Mouse (Mus musculus) kidney, embryonic 16.5 days (tissue): ENCODE results near the gene Hoxa2. TPM values are rescaled to one million over a fixed set of nuclear protein-coding genes. Genes with fewer than 3 reads are reported as not detected.

Experiments used
- ATAC-seq: fragments of 200-750 bp; cut with Nextera tagmentation; 2 replicates; pipeline ENCODE4 v1.8.0; 2017; ENCODE audit warnings: moderate TSS enrichment; ENCODE audit not compliant: low FRiP score, low TSS enrichment
- H3K27ac ChIP-seq: fragments of 300-500 bp; sonication (generic); 2 replicates; pipeline ENCODE4 v1.5.1; 2014; ENCODE audit warnings: low read length
- H3K27me3 ChIP-seq: fragments of 300-500 bp; sonication (generic); 2 replicates; pipeline ENCODE4 v1.6.1; 2014; ENCODE audit warnings: low read length, control low read depth, mixed read lengths; ENCODE audit not compliant: insufficient read depth
- H3K36me3 ChIP-seq: fragments of 300-500 bp; sonication (generic); 2 replicates; pipeline ENCODE4 v1.6.1; 2014; ENCODE audit warnings: low read length, control low read depth, mixed read lengths; ENCODE audit not compliant: insufficient read depth
- H3K4me1 ChIP-seq: fragments of 300-500 bp; sonication (generic); 2 replicates; pipeline ENCODE4 v1.6.1; 2014; ENCODE audit warnings: low read length, control low read depth, mixed read lengths; ENCODE audit not compliant: insufficient read depth
- H3K4me2 ChIP-seq: fragments of 300-500 bp; sonication (generic); replicated peaks from 2 replicates; pipeline ENCODE4 v1.6.1; 2014; ENCODE audit warnings: low read depth, low read length
- H3K4me3 ChIP-seq: fragments of 300-500 bp; sonication (generic); 2 replicates; pipeline ENCODE4 v1.5.1; 2014; ENCODE audit warnings: mild to moderate bottlenecking, low read length
- H3K9ac ChIP-seq: fragments of 300-500 bp; sonication (generic); replicated peaks from 2 replicates; pipeline ENCODE4 v1.6.1; 2014; ENCODE audit warnings: low read length
- H3K9me3 ChIP-seq: fragments of 300-500 bp; sonication (generic); 2 replicates; pipeline ENCODE4 v1.6.1; 2016; ENCODE audit warnings: low read length, control low read depth
- WGBS: fragments of 180-500 bp; shearing (Covaris S2); extraction: QIAGEN DNeasy Blood & Tissue Kit; methylation state at CpG from one replicate; pipeline ENCODE4 v1.1.7; 2014; 5-methylcytosine and 5-hydroxymethylcytosine counted together
- polyA plus RNA-seq: library from polyadenylated mRNA; unstranded; fragments of >200 nt; fragmentation: Nextera tagmentation; extraction: Ambion mirVana; gene quantifications from 2 replicates; pipeline ENCODE4 v1.2.1, GENCODE M21; 2015

Gene Hoxa2
- polyA plus RNA-seq, 1 experiment from 2014 or later: 2.1 TPM

DNA sequence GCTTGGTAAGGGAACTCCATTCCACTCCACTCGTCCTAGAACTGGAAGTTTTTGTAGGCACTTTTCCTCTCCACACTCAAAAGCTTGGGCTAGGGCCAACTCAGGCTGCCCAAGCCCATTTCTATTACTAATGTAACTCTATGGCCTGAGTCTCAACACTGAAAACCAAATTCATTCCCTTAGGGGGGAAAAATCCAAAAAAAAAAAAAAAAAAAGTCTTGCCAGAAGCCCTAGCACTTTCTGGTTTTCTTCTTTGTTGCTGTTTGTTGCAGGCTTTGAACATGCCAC, 2.6 kb downstream of the Hoxa2 start:
- no peaks in the 10 kb centered on the region for H3K9me3 ChIP-seq
- peaks cover 85% of the 10 kb centered on the region for H3K4me1 ChIP-seq
- WGBS: 16% methylated on average over 1 of the region's 1 CpGs
- peaks cover 7% of the 10 kb centered on the region; the same call in 1 of the 2 replicates for H3K27me3 ChIP-seq
- H3K27ac ChIP-seq: no peak overlapping the region
- no peaks in the 10 kb centered on the region for H3K36me3 ChIP-seq
- H3K4me3 ChIP-seq: no peak overlapping the region
- H3K4me2 ChIP-seq: no peak overlapping the region
- H3K9ac ChIP-seq: no peak overlapping the region
- no peak for ATAC-seq

DNA sequence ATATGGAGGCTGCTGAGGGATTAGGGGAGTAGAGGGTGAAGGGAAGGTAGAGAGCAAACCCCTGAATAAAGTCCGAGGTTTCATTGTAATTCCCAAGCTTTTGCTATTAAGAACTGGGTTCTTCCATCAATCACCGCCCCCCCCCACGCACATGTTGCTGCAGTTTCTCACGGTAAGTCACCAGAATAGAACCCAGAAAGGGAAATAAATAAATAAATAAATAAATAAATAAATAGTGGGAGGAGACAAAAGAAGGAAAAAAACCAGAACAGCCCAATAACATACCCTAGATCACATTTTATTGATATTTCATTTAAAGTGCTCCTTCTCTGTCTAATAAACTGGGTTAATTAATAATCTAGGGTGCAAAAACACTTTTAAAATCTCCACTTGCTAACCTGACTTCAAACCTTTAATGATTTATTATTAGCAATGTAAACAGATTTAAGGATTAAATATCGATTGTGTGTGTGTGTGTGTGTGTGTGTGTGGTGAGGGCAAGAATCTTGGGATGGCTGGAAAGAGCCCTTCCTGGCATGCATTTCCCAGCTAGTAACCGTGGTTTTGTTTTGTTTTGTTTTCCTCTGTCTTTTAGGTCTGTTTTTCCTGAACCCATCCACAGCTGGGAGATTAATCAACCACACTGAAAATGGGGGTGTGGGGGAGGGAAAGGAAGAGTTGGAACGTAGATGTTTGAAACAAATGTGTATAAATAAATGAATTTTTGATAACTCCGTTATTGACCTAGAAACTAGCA, 3.1 kb downstream of the Hoxa2 start:
- WGBS: 7% methylated on average over 8 of the region's 8 CpGs
- Histone ChIP-seq H3K9ac (peak overlapping the region; percentile 56; the same call in 1 of the 2 replicates), H3K9me3 (no peaks in the 10 kb centered on the region), H3K4me1 (peaks cover 80% of the 10 kb centered on the region), H3K27me3 (peaks cover 12% of the 10 kb centered on the region), H3K27ac (peak overlapping the region; percentile 84), H3K4me2 (peak overlapping the region; percentile 89), H3K36me3 (no peaks in the 10 kb centered on the region), H3K4me3 (peak overlapping the region; percentile 79)
- ATAC-seq: no peak

DNA sequence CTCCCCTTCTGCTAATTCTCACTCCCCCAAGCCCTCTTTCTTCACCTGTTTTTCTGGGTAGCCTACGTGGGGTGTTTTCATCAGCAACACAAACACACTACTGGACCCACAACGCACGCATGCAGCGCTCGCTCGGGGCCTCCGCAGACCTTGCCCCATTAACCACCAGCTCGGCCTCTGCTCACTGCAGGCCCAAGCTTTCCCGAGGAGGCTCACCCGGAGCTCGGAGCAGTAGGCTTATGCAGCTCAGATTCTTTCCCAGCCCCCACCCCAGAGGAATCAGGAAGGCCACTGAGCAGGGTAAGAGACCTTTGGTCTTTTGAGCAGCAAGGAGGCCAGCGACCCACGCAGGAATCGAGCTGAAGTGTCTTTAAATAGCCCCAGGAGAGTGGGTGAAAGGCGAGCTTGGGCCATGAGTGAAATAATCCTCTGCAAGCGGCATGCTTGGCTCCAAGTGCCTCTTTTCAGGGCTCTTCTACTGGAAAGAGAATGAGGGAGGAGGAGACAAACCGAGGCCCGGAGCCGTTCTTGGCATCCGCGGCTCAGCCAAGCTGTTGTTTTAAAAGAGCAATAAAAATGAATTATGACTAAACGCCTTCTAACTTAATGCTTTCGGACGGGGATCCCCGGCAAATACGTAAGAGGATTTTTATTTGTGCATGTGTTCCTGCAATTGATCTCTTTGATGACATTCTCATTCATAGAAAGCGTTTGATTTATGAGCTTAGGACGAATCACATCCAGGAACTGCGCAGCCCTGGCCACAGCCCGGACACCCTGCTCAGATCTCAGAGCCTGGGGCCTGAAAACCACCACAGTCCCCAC, 3.9 kb downstream of the Hoxa2 start:
- H3K9me3 ChIP-seq: no peaks in the 10 kb centered on the region
- H3K4me3 ChIP-seq: peak overlapping the region; percentile 79
- peak overlapping the region; percentile 89 for H3K4me2 ChIP-seq
- peaks cover 20% of the 10 kb centered on the region for H3K27me3 ChIP-seq
- 1% methylated on average over 30 of the region's 30 CpGs for WGBS
- peak overlapping the region; percentile 84 for H3K27ac ChIP-seq
- H3K36me3 ChIP-seq: no peaks in the 10 kb centered on the region
- peaks cover 73% of the 10 kb centered on the region for H3K4me1 ChIP-seq
- peak overlapping the region; percentile 56 for H3K9ac ChIP-seq
- peak; percentile 36 for ATAC-seq

DNA sequence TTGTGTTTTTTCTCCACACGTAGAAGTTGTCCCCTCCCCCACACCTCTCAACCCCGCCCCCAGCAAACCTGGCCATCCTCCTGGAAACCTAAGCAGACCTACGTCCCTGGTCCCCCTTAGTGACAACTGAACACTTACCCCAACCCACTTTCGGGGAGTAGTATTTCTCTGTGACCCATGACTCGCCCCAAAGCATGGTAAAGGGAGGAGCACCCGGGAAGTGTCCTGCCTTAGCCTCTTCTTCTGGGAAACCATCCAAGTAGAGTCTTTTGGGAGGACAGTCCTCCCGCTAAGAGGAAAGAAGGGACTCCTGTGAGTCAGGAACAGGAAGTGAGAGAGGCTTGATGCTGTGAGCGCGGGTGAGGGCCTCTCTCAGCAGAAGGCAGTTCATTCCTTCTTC, 4.7 kb downstream of the Hoxa2 start:
- Histone ChIP-seq H3K9me3 (no peaks in the 10 kb centered on the region), H3K27ac (peak overlapping the region; percentile 84), H3K27me3 (peaks cover 26% of the 10 kb centered on the region), H3K36me3 (no peaks in the 10 kb centered on the region), H3K4me3 (peak overlapping the region; percentile 79), H3K4me2 (peak overlapping the region; percentile 89), H3K4me1 (peaks cover 66% of the 10 kb centered on the region), H3K9ac (peak overlapping the region; percentile 56)
- WGBS: 11% methylated on average over 9 of the region's 9 CpGs
- ATAC-seq: no peak

DNA sequence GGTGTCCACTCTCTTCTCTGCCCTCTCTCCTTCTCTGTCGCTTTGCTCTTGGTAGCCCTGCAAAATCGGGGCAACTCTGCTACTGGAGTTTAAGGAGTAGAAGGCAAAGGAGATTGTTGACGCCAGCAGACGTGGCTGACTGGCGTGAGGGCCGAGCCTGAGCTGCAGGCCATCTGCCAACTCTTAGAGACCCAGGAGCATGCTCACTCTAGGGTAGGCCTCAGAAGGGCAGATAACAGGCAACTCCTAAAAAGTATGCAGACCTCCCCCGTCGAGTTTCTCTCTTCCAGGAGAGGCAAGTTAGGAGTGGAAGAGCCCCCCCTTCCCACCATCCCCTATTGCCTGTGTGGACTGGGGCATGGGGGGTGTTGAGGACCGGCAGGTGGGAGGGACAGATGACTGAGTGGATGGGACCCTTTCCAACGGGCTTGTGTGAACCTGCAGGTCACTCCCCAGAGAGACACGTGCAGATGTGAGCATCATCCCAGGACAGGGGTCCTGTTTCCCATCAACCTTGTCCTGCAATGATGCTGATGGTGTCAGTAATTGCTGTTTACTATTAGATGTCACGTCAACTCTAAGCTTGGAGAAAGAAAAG, 5.4 kb downstream of the Hoxa2 start:
- Histone ChIP-seq H3K4me3 (peak overlapping the region; percentile 79), H3K36me3 (no peaks in the 10 kb centered on the region), H3K9ac (peak overlapping the region; percentile 80), H3K27me3 (peaks cover 33% of the 10 kb centered on the region), H3K27ac (peak overlapping the region; percentile 84), H3K4me2 (peak overlapping the region; percentile 89), H3K9me3 (no peaks in the 10 kb centered on the region), H3K4me1 (peaks cover 59% of the 10 kb centered on the region)
- no peak; the same call in 1 of the 2 replicates for ATAC-seq
- 9% methylated on average over 12 of the region's 12 CpGs for WGBS

DNA sequence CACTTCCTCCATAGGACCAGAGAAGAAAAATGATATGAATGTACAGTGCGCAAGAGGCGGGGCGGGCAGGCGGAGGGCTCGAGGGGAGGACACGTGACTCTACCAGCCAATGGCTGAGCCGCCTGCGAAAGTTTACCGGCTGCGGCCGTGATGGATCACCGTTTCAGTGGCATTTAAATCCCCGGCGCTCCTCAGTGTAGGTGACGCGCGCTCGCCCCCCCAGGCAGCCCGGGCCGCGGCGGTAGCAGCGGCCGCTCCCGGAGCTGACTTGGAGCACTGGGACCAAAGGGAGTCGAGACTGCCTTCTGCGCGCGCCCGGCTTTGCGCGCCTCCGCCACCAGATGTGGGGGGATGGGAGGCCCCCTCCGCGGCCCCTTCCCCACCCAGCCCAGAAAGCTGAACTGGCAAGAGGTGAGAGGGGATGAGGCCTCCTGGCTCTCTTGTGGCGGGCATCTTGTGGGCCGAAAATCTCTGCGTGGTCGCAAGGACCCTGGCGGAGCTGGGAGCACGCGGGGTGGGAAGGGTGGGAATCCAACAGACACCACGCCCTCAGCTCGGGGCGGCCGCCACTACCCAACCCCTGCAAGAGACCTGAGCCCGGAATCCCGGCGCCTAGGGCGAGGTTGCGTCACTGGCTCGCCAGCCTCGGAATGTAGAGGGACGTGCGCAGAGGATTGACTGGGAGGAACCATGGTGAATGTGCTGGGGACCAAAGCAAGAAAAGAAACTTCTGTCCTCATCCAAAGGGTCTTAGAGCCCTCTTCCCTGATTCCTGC, 6.2 kb downstream of the Hoxa2 start, which contains the start of gene Hoxa1:
Hoxa1 (minus strand) TSS at position 42 of the 776 bp plus-strand sequence.
- Histone ChIP-seq H3K4me3 (peak within 1 kb of the TSS; percentile 79), H3K27me3 (peaks cover 37% of the 10 kb centered on the region), H3K4me1 (peaks cover 51% of the 10 kb centered on the region), H3K27ac (peak within 1 kb of the TSS; percentile 84), H3K9ac (peak within 1 kb of the TSS; percentile 80), H3K4me2 (peak within 1 kb of the TSS; percentile 89), H3K9me3 (no peaks in the 10 kb centered on the region), H3K36me3 (no peaks in the 10 kb centered on the region)
- peak; percentile 85 for ATAC-seq
- under 1% methylated on average over 55 of the region's 55 CpGs for WGBS

DNA sequence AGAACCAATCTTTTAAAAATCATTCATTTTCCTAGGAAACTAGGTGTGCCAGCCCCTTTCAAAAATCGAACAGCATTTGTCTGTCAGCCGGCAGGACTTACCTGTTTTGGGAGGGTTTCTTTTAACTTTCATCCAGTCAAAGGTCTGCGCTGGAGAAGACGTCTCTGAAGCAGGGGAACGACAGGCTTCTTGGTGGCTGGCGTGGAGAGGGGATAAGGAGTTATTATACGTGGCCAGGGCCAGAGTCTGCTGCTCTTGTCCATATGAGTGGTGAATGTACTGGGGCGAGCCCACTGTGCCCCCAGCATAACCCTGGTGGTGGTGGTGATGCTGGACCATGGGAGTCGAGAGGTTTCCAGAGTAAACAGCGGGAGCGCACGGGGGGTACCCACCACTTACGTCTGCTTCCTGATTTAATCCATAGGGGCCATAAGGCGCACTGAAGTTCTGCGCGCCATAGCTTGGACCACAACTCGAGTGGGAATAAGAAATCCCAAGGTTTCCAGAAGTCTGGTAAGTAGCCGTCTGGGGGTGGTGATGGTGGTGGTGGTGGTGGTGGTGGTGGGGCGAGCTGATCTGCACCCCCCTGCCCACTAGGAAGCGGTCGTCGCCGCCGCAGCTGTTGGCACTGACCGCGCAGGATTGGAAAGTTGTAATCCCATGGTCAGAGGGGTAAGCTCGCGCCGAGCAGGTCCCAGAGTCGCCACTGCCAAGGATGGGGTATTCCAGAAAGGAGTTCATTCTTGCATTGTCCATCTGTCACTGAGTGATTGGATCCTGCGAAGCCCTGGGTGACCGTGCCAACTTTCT, 7.0 kb downstream of the Hoxa2 start:
- H3K27me3 ChIP-seq: peaks cover 44% of the 10 kb centered on the region
- H3K27ac ChIP-seq: no peak overlapping the region
- H3K9me3 ChIP-seq: no peaks in the 10 kb centered on the region
- no peaks in the 10 kb centered on the region for H3K36me3 ChIP-seq
- no peak for ATAC-seq
- H3K4me3 ChIP-seq: peak overlapping the region; percentile 79
- H3K4me2 ChIP-seq: peak overlapping the region; percentile 89
- WGBS: 1% methylated on average over 32 of the region's 32 CpGs
- H3K9ac ChIP-seq: peak overlapping the region; percentile 43; the same call in 1 of the 2 replicates
- peaks cover 49% of the 10 kb centered on the region for H3K4me1 ChIP-seq

DNA sequence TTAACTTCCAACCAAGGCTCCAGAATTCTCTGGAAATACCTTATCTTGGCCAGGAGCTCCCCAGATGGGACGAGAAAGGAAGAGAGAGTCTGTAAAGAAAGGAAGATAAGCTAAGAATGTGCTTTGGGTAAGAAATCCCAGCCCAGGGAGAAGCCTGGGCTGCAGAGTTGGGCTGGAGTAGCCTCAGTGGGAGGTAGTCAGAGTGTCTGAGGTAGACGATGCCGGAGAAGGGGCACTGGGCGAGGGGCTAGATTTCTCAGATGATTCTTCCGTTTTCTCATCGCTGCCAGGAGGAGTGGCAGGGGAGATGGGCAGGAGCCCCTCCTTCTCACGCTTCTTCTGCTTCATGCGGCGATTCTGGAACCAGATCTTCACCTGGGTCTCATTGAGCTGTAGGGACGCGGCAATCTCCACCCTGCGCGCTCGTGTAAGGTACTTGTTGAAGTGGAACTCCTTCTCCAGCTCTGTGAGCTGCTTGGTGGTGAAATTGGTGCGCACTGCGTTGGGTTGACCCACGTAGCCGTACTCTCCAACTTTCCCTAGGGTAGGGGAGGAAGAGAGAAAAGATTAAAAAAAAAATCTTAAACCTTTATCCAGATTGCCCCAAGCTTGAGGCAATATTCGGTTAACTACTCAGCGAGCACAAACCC, 8.0 kb downstream of the Hoxa2 start:
- ATAC-seq: no peak
- H3K27me3 ChIP-seq: peaks cover 52% of the 10 kb centered on the region
- H3K4me1 ChIP-seq: peaks cover 40% of the 10 kb centered on the region
- no peaks in the 10 kb centered on the region for H3K36me3 ChIP-seq
- H3K4me3 ChIP-seq: peak overlapping the region; percentile 5; the same call in 1 of the 2 replicates
- H3K9ac ChIP-seq: no peak overlapping the region
- WGBS: 12% methylated on average over 20 of the region's 20 CpGs
- H3K4me2 ChIP-seq: no peak overlapping the region
- no peak overlapping the region for H3K27ac ChIP-seq
- no peaks in the 10 kb centered on the region for H3K9me3 ChIP-seq
